Mouse (Mus musculus) adrenal gland, postnatal 25 days (tissue): ENCODE results near the gene Ifng. TPM values are rescaled to one million over a fixed set of nuclear protein-coding genes. Genes with fewer than 3 reads are reported as not detected.

ENCODE experiments used
- DNase-seq: peaks from one replicate; pipeline ENCODE4 v3.0.0; 2021; ENCODE audit warnings: mixed read lengths
- total RNA-seq: library from RNA; stranded (reverse); gene quantifications from 2 replicates; pipeline ENCODE4 v1.2.3, GENCODE M21; 2021

Gene Ifng
- total RNA-seq, 1 experiment from 2014 or later = not detected

GRCm38 (mm10) chr10:118480118-118480517 lies 39.3 kb downstream of the Ifng start:
- DNase-seq = no peak

- no peak for DNase-seq
These were observed 39.9 kb downstream of the Ifng start for GRCm38 (mm10) chr10:118480793-118481192.

GRCm38 (mm10) chr10:118494109-118494508 lies 53.3 kb downstream of the Ifng start:
- no peak for DNase-seq

- DNase-seq = no peak
These were observed 54.5 kb downstream of the Ifng start for GRCm38 (mm10) chr10:118495362-118495761.

Other genes starting within 250 kb of the Ifng start
- gene Il22, start 236.1 kb upstream of the Ifng start, total RNA-seq = not detected in 2 replicates
- gene Gm32717, start 200.3 kb upstream of the Ifng start, total RNA-seq = 0.49 TPM in 1 of 2 replicates, not detected in the other
- 0.49 TPM in 1 of 2 replicates, not detected in the other for gene Gm32802, start 182.4 kb upstream of the Ifng start, total RNA-seq
- gene Iltifb, start 146.0 kb upstream of the Ifng start, total RNA-seq = not detected in 2 replicates
- not detected in 2 replicates for gene Gm9040, start 114.1 kb upstream of the Ifng start, total RNA-seq
- not detected in 2 replicates for gene Gm9044, start 108.6 kb upstream of the Ifng start, total RNA-seq
- not detected in 2 replicates for gene Gm9045, start 103.2 kb upstream of the Ifng start, total RNA-seq
- gene Gm9046, start 97.8 kb upstream of the Ifng start, total RNA-seq = not detected in 2 replicates
- not detected in 2 replicates for gene Gm9048, start 92.4 kb upstream of the Ifng start, total RNA-seq
- not detected in 2 replicates for gene Gm9049, start 86.9 kb upstream of the Ifng start, total RNA-seq